Mouse (Mus musculus): ENCODE results near the gene Gstp1.
A peak's percentile ranks its signal among the peaks of the same experiment; 100 is the strongest.
"Not testable (repeated sequence)": the region's sequence is repeated elsewhere in the genome, so short reads cannot be mapped to it uniquely, and the experiment has no call there.

Gene Gstp1

GRCm38 (mm10) chr19:4037788-4038232 lies at the start of gene Gstp1:
Gstp1 (minus strand) TSS chr19:4037985.
- peak; percentile 97 for ATAC-seq (ENCODE audit: low TSS enrichment)

DNA sequence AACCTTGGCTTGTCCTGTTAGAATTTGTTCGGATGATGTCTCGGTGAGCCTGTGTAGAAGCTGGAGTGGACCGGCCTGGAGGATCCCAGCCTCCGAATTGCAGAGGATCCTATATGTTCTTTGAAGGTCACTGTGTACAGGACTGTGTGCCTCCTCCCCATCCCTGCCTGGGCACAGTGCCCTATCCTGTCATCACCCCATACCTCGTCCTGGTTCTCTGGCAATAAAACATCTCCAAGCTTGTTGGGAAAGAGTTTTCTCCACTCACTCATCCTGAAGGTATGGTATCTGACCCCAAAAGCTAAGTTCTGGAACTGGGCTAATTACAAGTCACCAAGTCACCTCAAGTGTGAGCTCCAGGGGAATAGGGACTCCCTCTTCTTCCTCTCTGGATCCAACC lies 49.3 kb upstream of the Gstp1 start:
- no peak for ATAC-seq (ENCODE audit: low TSS enrichment)

DNA sequence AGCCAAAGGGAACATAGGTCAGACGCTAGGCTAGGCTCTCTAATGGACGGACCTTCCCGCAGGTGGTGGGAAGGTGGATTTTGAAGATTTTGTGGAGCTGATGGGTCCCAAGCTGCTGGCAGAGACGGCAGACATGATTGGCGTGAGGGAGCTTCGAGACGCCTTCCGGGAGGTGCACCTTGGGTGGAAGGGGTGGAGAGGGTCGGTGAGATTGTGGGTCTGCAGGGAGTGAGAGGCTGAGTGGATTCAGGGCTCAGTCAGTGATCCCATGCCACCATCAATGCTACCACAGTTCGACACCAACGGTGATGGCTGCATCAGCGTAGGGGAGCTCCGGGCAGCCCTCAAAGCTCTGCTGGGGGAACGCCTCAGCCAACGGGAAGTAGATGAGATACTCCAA lies 48.4 kb upstream of the Gstp1 start:
- no peak for ATAC-seq (ENCODE audit: low TSS enrichment)

GRCm38 (mm10) chr19:4084984-4085383 lies 47.2 kb upstream of the Gstp1 start:
- no peak for ATAC-seq (ENCODE audit: low TSS enrichment)

DNA sequence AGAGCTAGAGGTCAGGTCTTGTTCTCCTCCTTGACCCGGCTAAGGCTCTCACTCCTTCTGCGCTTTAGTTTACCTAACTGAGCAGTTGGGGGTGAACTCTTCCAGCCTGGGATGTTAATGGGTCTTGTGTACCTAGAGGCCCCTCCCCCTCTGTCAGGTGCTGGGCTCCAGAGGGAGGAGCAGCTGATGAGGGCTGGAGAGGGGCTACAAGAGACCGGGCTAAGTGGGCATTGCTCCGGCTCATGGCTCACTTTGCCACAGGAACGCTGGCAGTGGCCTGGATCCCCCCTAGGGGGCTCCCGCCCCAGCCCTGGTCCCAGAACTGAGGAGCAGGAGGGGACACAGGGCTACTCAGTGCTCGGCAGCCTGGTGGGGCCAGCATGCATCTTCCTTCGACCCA lies 46.0 kb upstream of the Gstp1 start:
- no peak for ATAC-seq (ENCODE audit: low TSS enrichment)

- no peak for ATAC-seq (ENCODE audit: low TSS enrichment)
Observed at GRCm38 (mm10) chr19:4083316-4083715, 45.5 kb upstream of the Gstp1 start.

GRCm38 (mm10) chr19:4082219-4082965 lies 44.6 kb upstream of the Gstp1 start:
- ATAC-seq (ENCODE audit: low TSS enrichment) = no peak

DNA sequence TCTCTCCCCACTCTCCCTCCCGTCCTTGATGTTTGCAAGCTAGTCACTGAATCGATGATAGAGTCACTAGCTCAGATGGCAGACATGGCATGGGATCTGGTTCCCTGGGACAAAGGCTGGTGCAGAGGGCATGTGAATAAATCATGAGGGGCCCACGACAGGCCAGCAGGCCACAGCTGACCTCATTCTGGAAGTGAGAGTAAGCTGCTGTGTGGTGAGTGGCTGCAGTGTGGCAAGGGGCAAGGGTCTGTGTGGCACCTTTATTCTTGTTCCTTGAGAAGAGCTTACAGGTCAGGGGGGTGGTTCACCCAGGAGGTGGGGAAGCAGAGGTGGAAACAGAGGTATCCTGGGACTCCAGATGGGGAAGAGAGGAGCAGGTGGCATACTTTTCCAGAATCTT lies 43.6 kb upstream of the Gstp1 start, which contains the start of gene Cabp2:
Cabp2 (plus strand) TSS at position 185 of the 400 bp plus-strand sequence.
- ATAC-seq (ENCODE audit: low TSS enrichment) = no peak

GRCm38 (mm10) chr19:4080511-4081009 lies 42.8 kb upstream of the Gstp1 start:
- no peak for ATAC-seq (ENCODE audit: low TSS enrichment)

DNA sequence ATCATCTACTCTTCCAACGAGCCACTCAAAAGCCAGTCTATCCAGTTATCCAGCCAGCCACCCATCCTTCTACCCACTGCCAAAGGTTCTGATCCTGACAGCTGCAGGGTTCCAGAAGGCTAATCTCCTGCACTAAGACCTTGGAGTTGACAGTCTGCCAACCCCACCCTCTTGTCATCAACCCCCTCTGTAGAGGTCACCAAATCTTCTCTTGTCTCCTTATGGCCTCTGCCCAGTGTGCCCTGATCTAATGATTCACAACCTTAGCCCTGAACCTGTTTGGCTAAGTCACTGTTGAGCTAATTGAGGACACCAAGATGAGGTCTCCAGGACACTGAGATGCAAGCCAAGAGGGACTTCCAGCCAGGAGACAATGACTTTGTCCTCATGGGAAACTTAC lies 41.8 kb upstream of the Gstp1 start:
- ATAC-seq (ENCODE audit: low TSS enrichment) = no peak

DNA sequence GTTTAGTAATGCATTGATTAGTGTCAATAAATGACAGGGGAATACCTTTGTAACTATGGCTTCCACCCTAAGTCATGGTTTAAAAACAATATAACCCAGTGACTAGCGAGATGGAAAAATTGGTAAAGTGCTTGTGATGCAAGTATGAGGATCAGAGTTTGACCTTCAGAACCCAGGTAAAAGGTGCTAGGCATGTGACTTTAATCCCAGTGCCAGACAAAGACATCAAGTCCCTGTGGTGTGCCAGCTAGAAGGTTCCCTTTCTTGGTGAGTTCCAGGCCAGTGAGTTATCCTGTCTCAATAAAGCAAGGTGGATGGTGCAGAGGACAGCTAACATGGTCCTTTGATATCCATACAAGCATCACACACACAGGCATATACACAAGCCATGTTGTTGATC lies 37.7 kb upstream of the Gstp1 start:
- ATAC-seq (ENCODE audit: low TSS enrichment) = no peak

- no peak for ATAC-seq (ENCODE audit: low TSS enrichment)
Observed at GRCm38 (mm10) chr19:4072706-4073424, 35.1 kb upstream of the Gstp1 start.

DNA sequence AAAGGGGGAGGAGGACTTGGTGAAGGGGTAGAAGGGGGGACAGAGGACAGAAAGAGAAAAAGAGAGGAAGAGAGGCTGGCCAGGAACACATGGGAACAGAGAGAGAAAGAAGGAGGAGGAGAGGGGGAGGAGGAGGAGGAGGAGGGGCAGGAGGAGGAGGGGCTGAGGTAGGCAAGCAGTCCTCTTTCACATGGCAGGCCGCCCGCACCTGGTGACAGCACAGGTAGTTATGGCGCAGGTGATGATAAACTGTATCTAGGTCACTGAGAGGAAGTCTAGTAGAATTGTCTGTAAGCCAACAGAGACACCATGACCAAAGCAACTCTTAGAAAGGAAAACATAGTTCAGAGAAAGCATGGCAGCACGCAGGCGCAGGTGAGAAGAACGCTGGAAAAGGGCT lies 33.6 kb upstream of the Gstp1 start:
- ATAC-seq (ENCODE audit: low TSS enrichment) = no peak

DNA sequence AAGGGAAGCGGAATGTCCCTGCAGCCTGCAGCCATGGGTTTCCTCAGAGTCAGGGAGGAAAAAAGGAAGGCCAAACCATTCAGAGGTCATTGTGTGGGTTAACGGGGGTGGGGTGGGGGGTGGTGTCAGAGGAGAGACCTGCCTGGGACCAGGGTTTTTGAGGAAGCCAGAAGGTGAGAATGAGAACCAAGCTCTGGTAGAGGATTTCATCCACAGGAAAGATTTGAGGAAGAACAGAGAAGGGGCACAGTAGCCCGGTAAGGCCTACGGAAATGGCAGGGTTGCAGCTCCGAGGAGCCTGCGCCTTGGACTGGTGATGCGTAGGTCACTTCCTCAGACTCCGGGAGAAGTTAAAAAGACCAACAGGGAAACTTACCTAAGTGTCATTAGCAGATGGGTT lies 33.0 kb upstream of the Gstp1 start:
- no peak for ATAC-seq (ENCODE audit: low TSS enrichment)

- ATAC-seq (ENCODE audit: low TSS enrichment) = no peak
Observed at GRCm38 (mm10) chr19:4070311-4070710, 32.5 kb upstream of the Gstp1 start.

- no peak for ATAC-seq (ENCODE audit: low TSS enrichment)
Observed at GRCm38 (mm10) chr19:4068717-4069410, 31.1 kb upstream of the Gstp1 start.

DNA sequence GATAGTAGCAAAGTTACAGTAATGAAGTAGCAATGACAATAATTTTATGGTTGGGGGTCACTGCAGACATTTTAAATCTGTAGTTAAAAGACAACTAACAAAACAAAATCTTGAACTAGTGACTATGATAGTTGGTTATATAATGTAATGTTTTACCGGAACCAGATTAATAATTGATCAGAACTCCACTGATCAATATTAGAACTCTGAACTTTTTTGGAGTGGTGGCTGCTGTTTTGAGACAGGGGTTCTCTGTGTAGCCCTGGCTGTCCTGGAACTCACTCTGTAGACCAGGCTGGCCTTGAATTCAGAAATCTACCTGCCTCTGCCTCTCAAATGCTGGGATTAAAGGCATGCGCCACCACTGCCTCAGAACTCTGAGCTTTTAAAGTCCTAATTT lies 30.5 kb upstream of the Gstp1 start:
- not testable (repeated sequence) for ATAC-seq (ENCODE audit: low TSS enrichment)

- ATAC-seq (ENCODE audit: low TSS enrichment) = no peak
Observed at GRCm38 (mm10) chr19:4066877-4067276, 29.1 kb upstream of the Gstp1 start.

- no peak for ATAC-seq (ENCODE audit: low TSS enrichment)
Observed at GRCm38 (mm10) chr19:4066280-4066679, 28.5 kb upstream of the Gstp1 start.

- ATAC-seq (ENCODE audit: low TSS enrichment) = not testable (repeated sequence)
Observed at GRCm38 (mm10) chr19:4064501-4064900, 26.7 kb upstream of the Gstp1 start.

GRCm38 (mm10) chr19:4063357-4063756 lies 25.6 kb upstream of the Gstp1 start:
- not testable (repeated sequence) for ATAC-seq (ENCODE audit: low TSS enrichment)

DNA sequence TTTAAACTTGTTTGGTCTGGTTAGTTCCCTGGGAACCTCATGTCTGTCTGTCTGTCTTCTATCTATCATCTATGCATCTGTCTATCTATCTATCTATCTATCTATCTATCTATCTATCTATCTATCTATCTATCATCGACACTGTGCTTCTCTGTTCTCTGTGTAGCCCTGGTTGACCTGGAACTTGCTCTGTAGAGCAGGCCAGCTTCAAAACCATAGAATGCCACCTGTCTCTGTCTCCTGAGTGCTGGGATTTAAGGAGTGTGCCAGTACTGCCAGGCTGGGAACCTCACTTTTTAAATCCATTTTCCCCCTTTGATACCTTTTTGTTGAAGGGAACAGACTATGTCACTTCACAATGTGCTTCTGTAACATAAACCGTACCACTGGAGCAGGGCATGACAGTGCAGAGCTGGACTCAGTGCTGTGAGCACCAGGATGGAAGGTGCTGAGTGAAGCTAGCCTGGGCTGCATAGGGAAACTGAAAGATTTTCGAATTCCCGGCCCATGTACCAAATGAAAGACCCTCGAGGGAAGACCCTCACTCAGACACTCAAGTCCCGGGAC lies 23.2 kb upstream of the Gstp1 start:
- no peak for ATAC-seq (ENCODE audit: low TSS enrichment)

Measured in frontal cortex, adult (tissue).